Comparison of ENCODE assay signal across 8 mouse cellular contexts in genomic region chr11:115612059-115612409, GRCm38 (mm10). TPM values are rescaled to one million over a fixed set of nuclear protein-coding genes. Genes with fewer than 3 reads are reported as not detected.
DNase-seq lines count a peak whose midpoint lies in the region; ATAC-seq and TF ChIP-seq lines count a peak whose summit lies in the region.

No protein-coding gene starts in this region.

- no peak for TF ChIP-seq POLR2A in thymus, adult 2 months (IDR thresholded peaks at IDR 0.05; ENCODE audit: control insufficient read depth, extremely low read depth, insufficient read depth, low read length, poor library complexity)

- H3K9ac ChIP-seq in embryonic facial prominence, embryonic 14.5 days (ENCODE audit: low read depth, low read length) = peak overlapping the region; percentile 75
- peak overlapping the region; percentile 83 for H3K9ac ChIP-seq in heart, embryonic 12.5 days
- H3K9ac ChIP-seq in kidney, postnatal 0 days (ENCODE audit: low read depth, low read length) = peak overlapping the region; percentile 77
- peak overlapping the region; percentile 81 for H3K9ac ChIP-seq in liver, embryonic 14.5 days (replicated peaks)
- peak overlapping the region; percentile 76 for H3K9ac ChIP-seq in neural tube, embryonic 15.5 days (replicated peaks)

- DNase-seq in thymus, adult 2 months = peak; percentile 40
- no peak for DNase-seq in thymus, postnatal 0 days (ENCODE audit: low spot score)
- DNase-seq in embryonic facial prominence, embryonic 14.5 days (ENCODE audit: low spot score) = peak; percentile 79
- DNase-seq in kidney, postnatal 0 days (ENCODE audit: low spot score) = peak; percentile 71
- DNase-seq in liver, embryonic 14.5 days (ENCODE audit: low read depth in 3 of 3, low spot score in 3 of 3) = peak in 1 of 3 experiments; percentile 31
- peak; percentile 41 to 54 for DNase-seq in thymus, postnatal 36 days

- H3K9me3 ChIP-seq in embryonic facial prominence, embryonic 14.5 days (ENCODE audit: control insufficient read depth, low read length) = no peaks in the 10 kb centered on the region
- no peaks in the 10 kb centered on the region for H3K9me3 ChIP-seq in heart, embryonic 12.5 days (replicated peaks)
- H3K9me3 ChIP-seq in kidney, postnatal 0 days (replicated peaks; ENCODE audit: low read length) = no peaks in the 10 kb centered on the region
- no peaks in the 10 kb centered on the region for H3K9me3 ChIP-seq in liver, embryonic 14.5 days (ENCODE audit: control insufficient read depth, low read length)
- H3K9me3 ChIP-seq in neural tube, embryonic 15.5 days (replicated peaks) = no peaks in the 10 kb centered on the region

- peak; percentile 26 for ATAC-seq in embryonic facial prominence, embryonic 14.5 days (ENCODE audit: low read depth)
- ATAC-seq in heart, embryonic 12.5 days (ENCODE audit: insufficient number of reproducible peaks, low FRiP score) = peak; percentile 27; the same call in 1 of the 2 replicates
- ATAC-seq in kidney, postnatal 0 days (replicated peaks; ENCODE audit: low FRiP score, low read depth) = peak; percentile 9; the same call in 1 of the 2 replicates
- ATAC-seq in liver, embryonic 14.5 days (ENCODE audit: insufficient read depth) = peak; percentile 27; the same call in 1 of the 2 replicates
- peak; percentile 37; the same call in 1 of the 2 replicates for ATAC-seq in neural tube, embryonic 15.5 days (ENCODE audit: low FRiP score)

- H3K27ac ChIP-seq in thymus, adult 2 months (ENCODE audit: control insufficient read depth, insufficient read depth, low read length) = peak overlapping the region; percentile 11; the same call in 1 of the 2 replicates
- H3K27ac ChIP-seq in embryonic facial prominence, embryonic 14.5 days (replicated peaks; ENCODE audit: low read depth, low read length) = peak overlapping the region; percentile 91
- peak overlapping the region; percentile 94; the same call in 1 of the 2 replicates for H3K27ac ChIP-seq in heart, embryonic 12.5 days (ENCODE audit: poor library complexity, severe bottlenecking)
- H3K27ac ChIP-seq in kidney, postnatal 0 days = peak overlapping the region; percentile 98
- peak overlapping the region; percentile 53 for H3K27ac ChIP-seq in liver, embryonic 14.5 days
- H3K27ac ChIP-seq in neural tube, embryonic 15.5 days (replicated peaks) = peak overlapping the region; percentile 86

- 2% methylated on average over 13 of the region's 13 CpGs for WGBS in thymus, adult 2 months
- 2% methylated on average over 13 of the region's 13 CpGs for WGBS in embryonic facial prominence, embryonic 14.5 days
- WGBS in heart, embryonic 12.5 days = under 1% methylated on average over 13 of the region's 13 CpGs
- WGBS in kidney, postnatal 0 days = under 1% methylated on average over 13 of the region's 13 CpGs
- 1% methylated on average over 13 of the region's 13 CpGs for WGBS in liver, embryonic 14.5 days (ENCODE audit: insufficient replicate concordance)
- under 1% methylated on average over 13 of the region's 13 CpGs for WGBS in neural tube, embryonic 15.5 days

- peaks cover 17% of the 10 kb centered on the region for H3K4me1 ChIP-seq in thymus, adult 2 months (replicated peaks; ENCODE audit: control insufficient read depth, insufficient read depth, low read length)
- H3K4me1 ChIP-seq in embryonic facial prominence, embryonic 14.5 days (ENCODE audit: control insufficient read depth, insufficient read depth, low read length) = peaks cover 9% of the 10 kb centered on the region; the same call in 1 of the 2 replicates
- peaks cover 37% of the 10 kb centered on the region for H3K4me1 ChIP-seq in heart, embryonic 12.5 days (replicated peaks)
- H3K4me1 ChIP-seq in kidney, postnatal 0 days (replicated peaks; ENCODE audit: insufficient read depth, low read length) = peaks cover 18% of the 10 kb centered on the region; the same call in 1 of the 2 replicates
- peaks cover 8 to 12% of the 10 kb centered on the region in 2 experiments for H3K4me1 ChIP-seq in liver, embryonic 14.5 days (replicated peaks; ENCODE audit: control insufficient read depth in 2 of 2, insufficient read depth in 2 of 2, low read length in 1 of 2)
- peaks cover 20% of the 10 kb centered on the region for H3K4me1 ChIP-seq in neural tube, embryonic 15.5 days

- H3K4me3 ChIP-seq in thymus, adult 2 months (ENCODE audit: control insufficient read depth, insufficient read depth, low read length) = peak overlapping the region; percentile 60
- H3K4me3 ChIP-seq in embryonic facial prominence, embryonic 14.5 days (ENCODE audit: low read depth, low read length) = peak overlapping the region; percentile 76
- peak overlapping the region; percentile 61 for H3K4me3 ChIP-seq in heart, embryonic 12.5 days
- H3K4me3 ChIP-seq in kidney, postnatal 0 days (replicated peaks; ENCODE audit: low read depth, low read length) = peak overlapping the region; percentile 71
- H3K4me3 ChIP-seq in liver, embryonic 14.5 days (ENCODE audit: insufficient read depth in 1 of 2, low read depth in 2 of 2, low read length in 2 of 2) = peak overlapping the region; percentile 75 to 82
- peak overlapping the region; percentile 72 for H3K4me3 ChIP-seq in neural tube, embryonic 15.5 days (replicated peaks)

- peak overlapping the region; percentile 71 for H3K4me2 ChIP-seq in embryonic facial prominence, embryonic 14.5 days (ENCODE audit: low read depth, low read length)
- peak overlapping the region; percentile 84 for H3K4me2 ChIP-seq in heart, embryonic 12.5 days
- H3K4me2 ChIP-seq in kidney, postnatal 0 days (ENCODE audit: low read length) = peak overlapping the region; percentile 83
- H3K4me2 ChIP-seq in liver, embryonic 14.5 days (ENCODE audit: low read depth) = peak overlapping the region; percentile 90
- H3K4me2 ChIP-seq in neural tube, embryonic 15.5 days = peak overlapping the region; percentile 94

- no peak for TF ChIP-seq CTCF in thymus, adult 2 months (IDR thresholded peaks at IDR 0.05; ENCODE audit: borderline replicate concordance, control insufficient read depth, extremely low read depth, insufficient read depth, low read length, poor library complexity)
- peak; percentile 17; the same call in 1 of the 2 replicates for TF ChIP-seq CTCF in kidney, postnatal 0 days (IDR thresholded peaks at IDR 0.05; ENCODE audit: low read depth)
- 0 out of 2 replicates have a peak, but pooled peaks have one; percentile 16 for TF ChIP-seq CTCF in liver, embryonic 14.5 days (IDR thresholded peaks at IDR 0.05; ENCODE audit: low read depth)

- no peak for TF ChIP-seq EP300 in liver, embryonic 14.5 days (IDR thresholded peaks at IDR 0.05; ENCODE audit: low read depth)

- peaks cover 18% of the 10 kb centered on the region for H3K36me3 ChIP-seq in thymus, adult 2 months (ENCODE audit: control insufficient read depth, insufficient read depth, low read length)
- peaks cover 32% of the 10 kb centered on the region for H3K36me3 ChIP-seq in embryonic facial prominence, embryonic 14.5 days (ENCODE audit: control insufficient read depth, insufficient read depth, low read length)
- peaks cover 51% of the 10 kb centered on the region for H3K36me3 ChIP-seq in heart, embryonic 12.5 days
- peaks cover 26% of the 10 kb centered on the region for H3K36me3 ChIP-seq in kidney, postnatal 0 days (ENCODE audit: insufficient read depth, low read length)
- peaks cover 23% of the 10 kb centered on the region for H3K36me3 ChIP-seq in liver, embryonic 14.5 days (replicated peaks; ENCODE audit: control insufficient read depth, insufficient read depth, low read depth)
- H3K36me3 ChIP-seq in neural tube, embryonic 15.5 days = peaks cover 44% of the 10 kb centered on the region

- H3K27me3 ChIP-seq in thymus, adult 2 months (ENCODE audit: control insufficient read depth, insufficient read depth, low read length) = no peaks in the 10 kb centered on the region
- H3K27me3 ChIP-seq in embryonic facial prominence, embryonic 14.5 days (replicated peaks; ENCODE audit: control insufficient read depth, insufficient read depth, low read length) = no peaks in the 10 kb centered on the region
- H3K27me3 ChIP-seq in heart, embryonic 12.5 days (replicated peaks) = no peaks in the 10 kb centered on the region
- H3K27me3 ChIP-seq in kidney, postnatal 0 days (ENCODE audit: insufficient read depth, low read length) = no peaks in the 10 kb centered on the region
- no peaks in the 10 kb centered on the region for H3K27me3 ChIP-seq in liver, embryonic 14.5 days (ENCODE audit: control insufficient read depth, insufficient read depth, low read length)
- H3K27me3 ChIP-seq in neural tube, embryonic 15.5 days (replicated peaks) = 0 out of 2 replicates have a peak, but pooled peaks cover 15% of the 10 kb centered on the region

RNA-seq across cellular contexts. Expression of gene Mif4gd, which starts 0.7 kb away (rescaled TPM):
- 188 and 215 TPM in 2 replicates for polyA plus RNA-seq in thymus, adult 2 months (2012; rRNA removed)
- polyA plus RNA-seq in thymus, postnatal 0 days (2015; fragmentation: Nextera tagmentation; extraction: Ambion mirVana) = 120 and 121 TPM in 2 replicates
- polyA plus RNA-seq in embryonic facial prominence, embryonic 14.5 days (2014; fragmentation: Nextera tagmentation; extraction: Ambion mirVana) = 22.7 and 28.5 TPM in 2 replicates
- polyA plus RNA-seq in heart, embryonic 12.5 days (2016; fragmentation: Nextera tagmentation; extraction: Ambion mirVana) = 20.9 and 22.0 TPM in 2 replicates
- polyA plus RNA-seq in kidney, postnatal 0 days (2015; fragmentation: Nextera tagmentation; extraction: Ambion mirVana) = 57.3 and 61.6 TPM in 2 replicates
- polyA plus RNA-seq in liver, embryonic 14.5 days (2012; rRNA removed) = 21.1 and 25.6 TPM in 2 replicates
- polyA plus RNA-seq in liver, embryonic 14.5 days (2014; fragmentation: Nextera tagmentation; extraction: Ambion mirVana) = 24.3 and 25.6 TPM in 2 replicates
- 11.5 and 19.4 TPM in 2 replicates for polyA plus RNA-seq in neural tube, embryonic 15.5 days (2015; fragmentation: Nextera tagmentation; extraction: Ambion mirVana)

RNA-seq across cellular contexts. Expression of gene Gga3, which starts 8.2 kb away (rescaled TPM):
- polyA plus RNA-seq in thymus, adult 2 months (2012; rRNA removed) = 102 and 106 TPM in 2 replicates
- 20.1 and 20.9 TPM in 2 replicates for polyA plus RNA-seq in thymus, postnatal 0 days (2015; fragmentation: Nextera tagmentation; extraction: Ambion mirVana)
- 16.5 and 17.9 TPM in 2 replicates for polyA plus RNA-seq in embryonic facial prominence, embryonic 14.5 days (2014; fragmentation: Nextera tagmentation; extraction: Ambion mirVana)
- 19.2 and 21.9 TPM in 2 replicates for polyA plus RNA-seq in heart, embryonic 12.5 days (2016; fragmentation: Nextera tagmentation; extraction: Ambion mirVana)
- polyA plus RNA-seq in kidney, postnatal 0 days (2015; fragmentation: Nextera tagmentation; extraction: Ambion mirVana) = 10.8 and 11.1 TPM in 2 replicates
- 9.2 and 17.2 TPM in 2 replicates for polyA plus RNA-seq in liver, embryonic 14.5 days (2012; rRNA removed)
- 6.4 and 7.2 TPM in 2 replicates for polyA plus RNA-seq in liver, embryonic 14.5 days (2014; fragmentation: Nextera tagmentation; extraction: Ambion mirVana)
- 34.6 and 35.0 TPM in 2 replicates for polyA plus RNA-seq in neural tube, embryonic 15.5 days (2015; fragmentation: Nextera tagmentation; extraction: Ambion mirVana)

RNA-seq across cellular contexts. Expression of gene Mrps7, which starts 8.3 kb away (rescaled TPM):
- polyA plus RNA-seq in thymus, adult 2 months (2012; rRNA removed) = 24.5 and 25.0 TPM in 2 replicates
- 81.2 and 85.3 TPM in 2 replicates for polyA plus RNA-seq in thymus, postnatal 0 days (2015; fragmentation: Nextera tagmentation; extraction: Ambion mirVana)
- 82.8 and 87.6 TPM in 2 replicates for polyA plus RNA-seq in embryonic facial prominence, embryonic 14.5 days (2014; fragmentation: Nextera tagmentation; extraction: Ambion mirVana)
- polyA plus RNA-seq in heart, embryonic 12.5 days (2016; fragmentation: Nextera tagmentation; extraction: Ambion mirVana) = 90.4 and 95.4 TPM in 2 replicates
- 92.9 and 93.7 TPM in 2 replicates for polyA plus RNA-seq in kidney, postnatal 0 days (2015; fragmentation: Nextera tagmentation; extraction: Ambion mirVana)
- polyA plus RNA-seq in liver, embryonic 14.5 days (2012; rRNA removed) = 16.2 and 24.1 TPM in 2 replicates
- 52.6 and 53.3 TPM in 2 replicates for polyA plus RNA-seq in liver, embryonic 14.5 days (2014; fragmentation: Nextera tagmentation; extraction: Ambion mirVana)
- 81.0 and 83.8 TPM in 2 replicates for polyA plus RNA-seq in neural tube, embryonic 15.5 days (2015; fragmentation: Nextera tagmentation; extraction: Ambion mirVana)

RNA-seq across cellular contexts. Expression of gene Slc25a19, which starts 16.1 kb away (rescaled TPM):
- polyA plus RNA-seq in thymus, adult 2 months (2012; rRNA removed) = 98.5 and 98.6 TPM in 2 replicates
- polyA plus RNA-seq in thymus, postnatal 0 days (2015; fragmentation: Nextera tagmentation; extraction: Ambion mirVana) = 35.5 and 39.5 TPM in 2 replicates
- 23.4 and 24.6 TPM in 2 replicates for polyA plus RNA-seq in embryonic facial prominence, embryonic 14.5 days (2014; fragmentation: Nextera tagmentation; extraction: Ambion mirVana)
- 39.9 and 42.1 TPM in 2 replicates for polyA plus RNA-seq in heart, embryonic 12.5 days (2016; fragmentation: Nextera tagmentation; extraction: Ambion mirVana)
- 49.7 and 57.9 TPM in 2 replicates for polyA plus RNA-seq in kidney, postnatal 0 days (2015; fragmentation: Nextera tagmentation; extraction: Ambion mirVana)
- 7.4 and 10.5 TPM in 2 replicates for polyA plus RNA-seq in liver, embryonic 14.5 days (2012; rRNA removed)
- 8.5 and 9.4 TPM in 2 replicates for polyA plus RNA-seq in liver, embryonic 14.5 days (2014; fragmentation: Nextera tagmentation; extraction: Ambion mirVana)
- 49.0 and 52.8 TPM in 2 replicates for polyA plus RNA-seq in neural tube, embryonic 15.5 days (2015; fragmentation: Nextera tagmentation; extraction: Ambion mirVana)

RNA-seq across cellular contexts. Expression of gene Nup85, which starts 47.8 kb away (rescaled TPM):
- polyA plus RNA-seq in thymus, adult 2 months (2012; rRNA removed) = 114 and 136 TPM in 2 replicates
- 148 and 163 TPM in 2 replicates for polyA plus RNA-seq in thymus, postnatal 0 days (2015; fragmentation: Nextera tagmentation; extraction: Ambion mirVana)
- polyA plus RNA-seq in embryonic facial prominence, embryonic 14.5 days (2014; fragmentation: Nextera tagmentation; extraction: Ambion mirVana) = 128 and 143 TPM in 2 replicates
- 117 and 132 TPM in 2 replicates for polyA plus RNA-seq in heart, embryonic 12.5 days (2016; fragmentation: Nextera tagmentation; extraction: Ambion mirVana)
- 74.6 and 94.9 TPM in 2 replicates for polyA plus RNA-seq in kidney, postnatal 0 days (2015; fragmentation: Nextera tagmentation; extraction: Ambion mirVana)
- polyA plus RNA-seq in liver, embryonic 14.5 days (2012; rRNA removed) = 96.0 and 109 TPM in 2 replicates
- 118 and 125 TPM in 2 replicates for polyA plus RNA-seq in liver, embryonic 14.5 days (2014; fragmentation: Nextera tagmentation; extraction: Ambion mirVana)
- polyA plus RNA-seq in neural tube, embryonic 15.5 days (2015; fragmentation: Nextera tagmentation; extraction: Ambion mirVana) = 101 and 120 TPM in 2 replicates

Comparison
In these comparisons a context has a peak if more than half of its experiments do, and no peak if none do; other contexts are left out.
1. H3K27ac ChIP-seq: peak in every context shown above with its lines; median percentile 98 in kidney, postnatal 0 days; 94 in heart, embryonic 12.5 days; 91 in embryonic facial prominence, embryonic 14.5 days; 86 in neural tube, embryonic 15.5 days; 53 in liver, embryonic 14.5 days; 11 in thymus, adult 2 months.